Mouse (Mus musculus) stomach, postnatal 0 days (tissue): ENCODE measurements around the gene Madd. TPM values are rescaled to one million over a fixed set of nuclear protein-coding genes. Genes with fewer than 3 reads are reported as not detected.

ENCODE experiments used
- ATAC-seq: fragments of 200-750 bp; cut with Nextera tagmentation; 2 replicates; pipeline ENCODE4 v1.8.0; 2017; ENCODE audit not compliant: low FRiP score, low TSS enrichment
- DNase-seq: peaks from one replicate; pipeline ENCODE4 v3.0.0-alpha.2; 2016; ENCODE audit warnings: low spot score
- H3K27ac ChIP-seq: fragments of 300-500 bp; sonication (generic); replicated peaks from 2 replicates; pipeline ENCODE4 v1.5.1; 2014; ENCODE audit warnings: mild to moderate bottlenecking, control low read depth
- H3K27me3 ChIP-seq: fragments of 300-500 bp; sonication (generic); 2 replicates; pipeline ENCODE4 v1.6.1; 2014; ENCODE audit warnings: low read length; ENCODE audit not compliant: control insufficient read depth, insufficient read depth
- H3K36me3 ChIP-seq: fragments of 300-500 bp; sonication (generic); 2 replicates; pipeline ENCODE4 v1.6.1; 2014; ENCODE audit warnings: low read length, mixed read lengths; ENCODE audit not compliant: control insufficient read depth, insufficient read depth
- H3K4me1 ChIP-seq: fragments of 300-500 bp; sonication (generic); replicated peaks from 2 replicates; pipeline ENCODE4 v1.6.1; 2014; ENCODE audit warnings: antibody characterized with exemption; ENCODE audit not compliant: control insufficient read depth, insufficient read depth
- H3K4me2 ChIP-seq: fragments of 300-500 bp; sonication (generic); replicated peaks from 2 replicates; pipeline ENCODE4 v1.6.1; 2014; ENCODE audit warnings: low read depth, mild to moderate bottlenecking, control low read depth, moderate library complexity
- H3K4me3 ChIP-seq: fragments of 300-500 bp; sonication (generic); 2 replicates; pipeline ENCODE4 v1.5.1; 2014; ENCODE audit warnings: low read depth, low read length, control low read depth
- H3K9ac ChIP-seq: fragments of 300-500 bp; sonication (generic); 2 replicates; pipeline ENCODE4 v1.6.1; 2014; ENCODE audit warnings: mild to moderate bottlenecking, low read length, control low read depth, mixed read lengths
- H3K9me3 ChIP-seq: fragments of 300-500 bp; sonication (generic); 2 replicates; pipeline ENCODE4 v1.6.1; 2016; ENCODE audit warnings: low read length; ENCODE audit not compliant: control insufficient read depth
- CTCF ChIP-seq: IDR thresholded peaks from 2 replicates; pipeline ENCODE4 v1.5.1; 2016; ENCODE audit warnings: antibody characterized with exemption, low read depth, mild to moderate bottlenecking, moderate library complexity
- EP300 ChIP-seq: optimal IDR thresholded peaks from 2 replicates; pipeline ENCODE3; 2016; ENCODE audit warnings: antibody characterized with exemption
- WGBS: fragments of 180-500 bp; shearing (Covaris S2); extraction: QIAGEN DNeasy Blood & Tissue Kit; methylation state at CpG from one replicate; pipeline ENCODE4 v1.1.7; 2014; 5-methylcytosine and 5-hydroxymethylcytosine counted together
- polyA plus RNA-seq: library from polyadenylated mRNA; unstranded; fragments of >200 nt; fragmentation: Nextera tagmentation; extraction: Ambion mirVana; gene quantifications from 2 replicates; pipeline ENCODE4 v1.2.1, GENCODE M21; 2015

Madd gene
- polyA plus RNA-seq, 1 experiment from 2014 or later = 8.7 TPM

DNA sequence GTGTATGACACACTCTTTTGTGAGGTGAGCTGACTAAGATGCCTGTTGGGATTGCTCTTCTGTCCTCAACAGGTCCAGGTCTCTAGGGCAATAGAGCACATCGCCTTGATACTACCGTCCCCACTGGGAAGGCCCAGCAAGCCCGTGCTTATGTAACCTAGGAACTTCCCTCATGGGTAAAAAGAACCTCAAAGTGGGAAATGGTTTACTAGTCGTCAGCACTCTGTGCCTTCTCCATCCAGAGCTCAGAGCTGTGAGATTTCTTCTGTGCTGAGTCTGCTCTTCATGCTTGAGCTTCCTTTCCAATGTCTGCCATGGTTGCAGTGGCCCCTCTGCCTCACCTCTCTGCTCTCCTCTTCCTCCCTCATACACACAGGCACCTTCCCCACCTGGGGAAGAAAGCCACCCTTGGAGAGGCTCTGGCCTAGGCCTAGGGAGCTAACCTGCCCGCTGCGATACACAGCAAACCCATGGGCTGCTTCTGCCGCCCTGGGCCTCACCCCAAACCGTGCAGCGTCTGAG is 22.7 kb upstream of the Madd start:
- DNase-seq (no peak), ATAC-seq (no peak)
- no peak overlapping the region for H3K4me3 ChIP-seq
- H3K36me3 ChIP-seq = peaks cover 26% of the 10 kb centered on the region
- TF ChIP-seq CTCF (no peak), EP300 (no peak)
- no peaks in the 10 kb centered on the region for H3K27me3 ChIP-seq
- H3K9me3 ChIP-seq = no peaks in the 10 kb centered on the region
- H3K27ac ChIP-seq = no peak overlapping the region; the same call in 1 of the 2 replicates
- no peak overlapping the region for H3K4me2 ChIP-seq
- peaks cover 2% of the 10 kb centered on the region; the same call in 1 of the 2 replicates for H3K4me1 ChIP-seq
- H3K9ac ChIP-seq = no peak overlapping the region
- 87% methylated on average over 9 of the region's 9 CpGs for WGBS

DNA sequence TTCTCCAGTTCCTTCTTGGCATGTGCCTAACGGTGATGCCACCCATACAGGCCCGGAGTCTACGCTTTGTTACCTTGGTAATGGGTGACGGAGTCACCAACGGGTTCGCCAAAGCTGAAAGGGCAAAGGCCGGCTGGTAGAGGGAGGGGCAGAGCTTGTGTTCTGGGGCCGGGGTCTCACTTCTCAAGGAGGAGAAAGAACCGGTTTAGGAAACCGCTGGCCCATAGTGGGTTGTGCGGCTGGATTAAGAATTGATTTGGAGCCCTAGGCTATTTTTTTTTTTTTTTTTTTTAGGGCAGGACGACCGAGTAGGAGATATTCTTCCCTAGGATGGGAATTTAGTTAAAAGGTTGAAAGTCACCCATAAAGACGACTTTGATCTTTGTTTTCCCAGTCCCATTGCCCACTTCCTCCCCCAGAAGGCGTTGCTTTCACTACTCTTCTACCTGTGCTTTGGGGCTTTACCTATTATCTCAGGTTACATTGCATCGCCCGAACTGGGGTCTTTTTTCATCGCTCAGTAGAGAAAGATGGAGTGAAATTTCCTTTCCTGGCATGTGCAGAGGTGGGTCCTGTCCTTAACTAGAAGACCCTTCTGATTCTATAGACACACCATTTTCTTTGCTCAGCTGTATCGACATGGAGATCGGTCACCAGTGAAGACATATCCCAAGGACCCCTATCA is 19.5 kb upstream of the Madd start:
- Histone ChIP-seq H3K36me3 (peaks cover 12% of the 10 kb centered on the region), H3K27ac (peak overlapping the region; percentile 96), H3K9ac (peak overlapping the region; percentile 73), H3K4me2 (peak overlapping the region; percentile 84), H3K4me3 (peak overlapping the region; percentile 66), H3K9me3 (no peaks in the 10 kb centered on the region), H3K27me3 (no peaks in the 10 kb centered on the region), H3K4me1 (peaks cover 2% of the 10 kb centered on the region; the same call in 1 of the 2 replicates)
- DNase-seq (no peak), ATAC-seq (no peak)
- no peak for TF ChIP-seq CTCF
- TF ChIP-seq EP300 = no peak
- WGBS = 11% methylated on average over 20 of the region's 20 CpGs

DNA sequence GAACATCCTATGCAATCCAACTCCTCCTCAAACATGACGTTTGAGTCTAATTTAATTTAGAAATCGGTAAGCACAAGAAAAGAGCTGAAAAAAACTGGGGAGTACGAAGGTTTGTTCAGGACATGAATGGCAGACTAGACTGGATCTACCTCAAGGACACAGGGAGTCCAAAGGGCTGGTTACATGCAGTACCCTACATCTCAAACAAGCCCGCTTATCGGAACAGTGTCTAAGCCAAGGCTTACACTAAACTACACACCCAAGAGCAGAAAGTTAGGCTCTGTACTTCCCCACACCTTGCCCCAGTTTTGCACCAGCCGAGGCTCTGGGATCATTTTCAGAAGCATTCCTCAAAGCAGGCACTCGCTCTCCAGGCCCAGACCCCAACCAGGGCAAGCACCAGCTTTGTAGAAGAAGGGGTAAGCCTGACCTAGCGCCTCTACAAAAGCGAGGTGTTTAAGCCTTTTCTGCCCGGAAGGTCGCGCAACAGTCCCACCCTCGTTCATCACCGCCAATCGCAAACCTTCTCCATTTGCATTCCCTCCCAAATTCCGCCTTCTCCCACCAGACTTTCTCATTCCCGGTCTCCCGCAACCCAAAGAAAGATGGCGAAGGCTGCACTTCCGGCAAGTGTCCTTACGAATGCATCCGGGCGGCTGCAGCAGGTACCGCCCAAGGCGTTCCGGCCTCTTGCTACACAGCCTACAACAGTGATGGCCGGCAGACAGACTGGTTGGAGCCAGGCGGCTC is 18.8 kb upstream of the Madd start, which contains the start of the genes Nr1h3 and Acp2:
TSS of gene Nr1h3 (minus strand) at position 613 of the 750 bp plus-strand sequence.
TSS of gene Acp2 (plus strand) at position 664 of the 750 bp plus-strand sequence.
- DNase-seq (peak; percentile 94), ATAC-seq (peak; percentile 98)
- WGBS = 2% methylated on average over 28 of the region's 28 CpGs
- Histone ChIP-seq H3K9me3 (no peaks in the 10 kb centered on the region), H3K9ac (peak within 1 kb of the TSS; percentile 73), H3K4me1 (peaks cover 2% of the 10 kb centered on the region; the same call in 1 of the 2 replicates), H3K36me3 (peaks cover 9% of the 10 kb centered on the region), H3K4me2 (peak within 1 kb of the TSS; percentile 84), H3K27me3 (no peaks in the 10 kb centered on the region), H3K27ac (peak within 1 kb of the TSS; percentile 96), H3K4me3 (peak within 1 kb of the TSS; percentile 66)
- TF ChIP-seq EP300 (no peak), CTCF (peak; percentile 28)

DNA sequence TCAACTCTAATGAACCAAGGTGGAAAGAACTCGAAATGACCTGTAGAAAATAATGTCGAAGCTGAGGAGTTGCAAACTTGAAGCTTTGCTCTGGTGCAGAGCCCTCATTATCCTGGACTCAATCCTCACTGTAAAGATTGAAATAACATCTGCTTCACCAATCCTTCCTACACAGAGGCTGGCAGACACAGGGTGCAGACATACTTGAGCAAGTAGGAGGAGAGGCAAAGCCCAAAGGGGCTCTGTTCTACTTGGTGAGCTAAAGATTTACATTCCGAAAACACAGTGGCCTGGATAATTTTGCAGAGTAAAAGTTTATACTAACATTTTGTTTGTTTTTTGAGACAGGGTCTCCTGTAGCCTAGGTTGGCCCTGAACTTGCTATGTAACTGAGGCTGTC is 15.3 kb upstream of the Madd start:
- ATAC-seq = no peak
- Histone ChIP-seq H3K9me3 (no peaks in the 10 kb centered on the region), H3K27me3 (no peaks in the 10 kb centered on the region), H3K4me3 (no peak overlapping the region), H3K36me3 (no peaks in the 10 kb centered on the region), H3K9ac (no peak overlapping the region), H3K27ac (no peak overlapping the region), H3K4me2 (no peak overlapping the region), H3K4me1 (peaks cover 2% of the 10 kb centered on the region; the same call in 1 of the 2 replicates)
- 72% methylated on average over 3 of the region's 3 CpGs for WGBS
- no peak for DNase-seq
- no peak for TF ChIP-seq EP300
- TF ChIP-seq CTCF = no peak

DNA sequence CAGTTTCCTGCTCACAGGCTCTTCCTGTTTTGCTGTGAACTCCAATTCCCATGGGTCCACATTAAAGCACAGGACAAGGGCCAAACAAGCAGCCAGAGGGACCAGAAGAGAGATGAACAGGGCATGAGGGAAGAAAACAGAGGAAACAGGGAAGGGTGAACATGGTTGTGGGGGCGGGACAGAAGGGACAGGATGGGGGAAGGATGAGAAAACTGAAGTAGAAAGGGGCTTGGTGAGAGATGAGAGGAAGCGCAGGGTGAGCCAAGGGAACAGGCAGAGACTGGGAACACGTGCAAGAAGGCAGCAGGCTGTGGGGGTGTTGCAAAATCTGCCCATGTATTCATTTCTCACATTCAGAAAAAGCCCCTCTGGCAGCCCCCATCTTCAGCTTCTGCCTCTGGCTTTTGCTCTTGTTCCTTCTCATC is 13.0 kb upstream of the Madd start:
- TF ChIP-seq EP300 = no peak
- no peak for TF ChIP-seq CTCF
- H3K4me1 ChIP-seq = no peaks in the 10 kb centered on the region
- H3K9me3 ChIP-seq = no peaks in the 10 kb centered on the region
- DNase-seq (no peak), ATAC-seq (no peak)
- no peak overlapping the region for H3K4me2 ChIP-seq
- H3K27me3 ChIP-seq = no peaks in the 10 kb centered on the region
- H3K9ac ChIP-seq = no peak overlapping the region
- H3K27ac ChIP-seq = no peak overlapping the region
- no peaks in the 10 kb centered on the region for H3K36me3 ChIP-seq
- H3K4me3 ChIP-seq = no peak overlapping the region
- 55% methylated on average over 3 of the region's 3 CpGs for WGBS
